Mouse (Mus musculus): ENCODE measurements at regions not wholly inside any gene's neighbourhood (a gene's known extent, or its start where the extent isn't known, plus 50 kb on each side); places are given as distances from the start of the nearest gene placed in this dataset.
A peak's percentile ranks its signal among the peaks of the same experiment; 100 is the strongest.

DNA sequence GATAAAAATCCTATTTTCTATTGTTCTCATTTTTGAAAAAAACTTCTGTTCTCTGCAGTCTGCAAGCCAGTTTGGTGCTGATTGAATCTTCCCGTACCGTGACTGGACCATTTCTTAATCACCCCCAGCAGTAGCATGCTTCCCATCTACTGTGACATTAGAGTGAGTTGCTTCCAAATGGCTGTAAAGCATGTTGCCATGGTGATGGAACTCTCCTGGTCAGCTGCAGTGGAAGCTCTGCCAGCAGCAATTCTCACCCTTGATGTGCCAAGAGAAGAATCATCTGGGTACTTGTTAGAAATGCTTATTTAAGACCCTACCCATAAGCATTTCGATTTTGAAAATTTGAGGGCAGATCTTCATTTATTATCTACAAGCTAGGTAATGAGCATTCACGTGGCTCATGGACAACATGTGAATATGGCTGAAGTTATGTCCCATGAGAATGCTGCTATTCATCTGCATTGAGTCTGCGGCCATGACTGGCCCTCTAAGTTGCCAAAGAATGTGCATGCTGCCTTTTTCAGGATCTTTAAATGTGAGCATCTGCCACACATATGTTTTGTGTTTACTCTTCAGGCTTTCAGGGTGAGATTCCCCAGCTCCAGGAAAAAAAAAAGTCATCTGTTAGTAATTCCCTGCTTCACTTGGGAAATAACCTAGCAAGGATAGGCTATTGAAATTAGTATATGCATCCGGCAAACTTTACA, 62.8 kb downstream of the H2al1n start:
- Histone ChIP-seq H3K4me3 (ENCODE audit: low read depth, low read length) (no peak overlapping the region), H3K36me3 (ENCODE audit: control insufficient read depth, insufficient read depth, low read length) (no peaks in the 10 kb centered on the region), H3K9ac (ENCODE audit: low read length) (no peak overlapping the region), H3K27me3 (ENCODE audit: control insufficient read depth, insufficient read depth, low read length) (no peaks in the 10 kb centered on the region), H3K4me2 (replicated peaks; ENCODE audit: low read depth) (no peak overlapping the region), H3K4me1 (replicated peaks; ENCODE audit: control insufficient read depth, insufficient read depth) (no peaks in the 10 kb centered on the region), H3K27ac (replicated peaks) (no peak overlapping the region), H3K9me3 (ENCODE audit: control insufficient read depth, low read length) (no peaks in the 10 kb centered on the region)
- DNase-seq (ENCODE audit: low spot score) (no peak), ATAC-seq (ENCODE audit: low FRiP score, low TSS enrichment) (no peak)
- TF ChIP-seq CTCF (IDR thresholded peaks at IDR 0.05; ENCODE audit: low read depth) = no peak
- no peak for TF ChIP-seq EP300 (optimal IDR thresholded peaks at IDR 0.05)
- WGBS = 61% methylated on average over 6 of the region's 6 CpGs

DNA sequence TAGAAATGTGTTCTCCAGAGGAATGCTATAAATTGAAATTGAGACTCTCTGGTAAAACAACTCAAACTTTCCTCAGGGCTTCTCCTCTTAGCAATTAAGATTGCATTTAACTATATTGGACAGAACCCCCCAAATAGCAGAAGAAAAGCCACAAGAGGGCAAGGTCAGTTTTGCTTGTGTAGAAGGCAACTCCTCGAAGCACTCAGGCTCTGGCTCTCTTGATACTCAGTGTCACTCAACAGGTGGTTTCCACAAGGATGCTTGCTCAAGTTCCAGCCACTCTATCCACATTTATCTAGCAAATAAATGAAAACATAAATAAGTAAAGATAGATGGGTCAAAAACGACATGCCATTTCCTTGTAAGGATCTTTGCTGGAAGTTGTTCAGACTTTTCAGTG, 68.4 kb downstream of the H2al1n start:
- H3K27me3 ChIP-seq (ENCODE audit: control insufficient read depth, insufficient read depth, low read length) = no peaks in the 10 kb centered on the region
- H3K4me2 ChIP-seq (replicated peaks; ENCODE audit: low read depth) = no peak overlapping the region
- DNase-seq (ENCODE audit: low spot score) = no peak
- no peaks in the 10 kb centered on the region for H3K36me3 ChIP-seq (ENCODE audit: control insufficient read depth, insufficient read depth, low read length)
- no peak overlapping the region for H3K27ac ChIP-seq (replicated peaks)
- 37% methylated on average over 2 of the region's 2 CpGs for WGBS
- H3K4me1 ChIP-seq (replicated peaks; ENCODE audit: control insufficient read depth, insufficient read depth) = no peaks in the 10 kb centered on the region
- H3K4me3 ChIP-seq (ENCODE audit: low read depth, low read length) = no peak overlapping the region
- no peak for ATAC-seq (ENCODE audit: low FRiP score, low TSS enrichment)
- no peak for TF ChIP-seq EP300 (optimal IDR thresholded peaks at IDR 0.05)
- no peak for TF ChIP-seq CTCF (IDR thresholded peaks at IDR 0.05; ENCODE audit: low read depth)
- H3K9ac ChIP-seq (ENCODE audit: low read length) = no peak overlapping the region
- no peaks in the 10 kb centered on the region for H3K9me3 ChIP-seq (ENCODE audit: control insufficient read depth, low read length)

- Histone ChIP-seq H3K4me3 (ENCODE audit: low read depth, low read length) (no peak overlapping the region), H3K9ac (ENCODE audit: low read length) (no peak overlapping the region), H3K4me1 (replicated peaks; ENCODE audit: control insufficient read depth, insufficient read depth) (no peaks in the 10 kb centered on the region), H3K27me3 (ENCODE audit: control insufficient read depth, insufficient read depth, low read length) (no peaks in the 10 kb centered on the region), H3K36me3 (ENCODE audit: control insufficient read depth, insufficient read depth, low read length) (no peaks in the 10 kb centered on the region), H3K27ac (replicated peaks) (no peak overlapping the region), H3K4me2 (replicated peaks; ENCODE audit: low read depth) (no peak overlapping the region), H3K9me3 (ENCODE audit: control insufficient read depth, low read length) (no peaks in the 10 kb centered on the region)
- ATAC-seq (ENCODE audit: low FRiP score, low TSS enrichment) = no peak
- DNase-seq (ENCODE audit: low spot score) = no peak
- no peak for TF ChIP-seq EP300 (optimal IDR thresholded peaks at IDR 0.05)
- no peak for TF ChIP-seq CTCF (IDR thresholded peaks at IDR 0.05; ENCODE audit: low read depth)
Measured at GRCm38 (mm10) chrX:14279736-14280135, 68.8 kb downstream of the H2al1n start.

- H3K27ac ChIP-seq (replicated peaks) = no peak overlapping the region
- no peaks in the 10 kb centered on the region for H3K9me3 ChIP-seq (ENCODE audit: control insufficient read depth, low read length)
- H3K4me1 ChIP-seq (replicated peaks; ENCODE audit: control insufficient read depth, insufficient read depth) = no peaks in the 10 kb centered on the region
- no peak overlapping the region for H3K4me2 ChIP-seq (replicated peaks; ENCODE audit: low read depth)
- DNase-seq (ENCODE audit: low spot score) (no peak), ATAC-seq (ENCODE audit: low FRiP score, low TSS enrichment) (no peak)
- 93% methylated on average over 6 of the region's 6 CpGs for WGBS
- no peak for TF ChIP-seq CTCF (IDR thresholded peaks at IDR 0.05; ENCODE audit: low read depth)
- no peak for TF ChIP-seq EP300 (optimal IDR thresholded peaks at IDR 0.05)
- no peak overlapping the region for H3K9ac ChIP-seq (ENCODE audit: low read length)
- H3K4me3 ChIP-seq (ENCODE audit: low read depth, low read length) = no peak overlapping the region
- H3K36me3 ChIP-seq (ENCODE audit: control insufficient read depth, insufficient read depth, low read length) = no peaks in the 10 kb centered on the region
- no peaks in the 10 kb centered on the region for H3K27me3 ChIP-seq (ENCODE audit: control insufficient read depth, insufficient read depth, low read length)
Measured at GRCm38 (mm10) chrX:14294890-14295289, 83.9 kb downstream of the H2al1n start.

DNA sequence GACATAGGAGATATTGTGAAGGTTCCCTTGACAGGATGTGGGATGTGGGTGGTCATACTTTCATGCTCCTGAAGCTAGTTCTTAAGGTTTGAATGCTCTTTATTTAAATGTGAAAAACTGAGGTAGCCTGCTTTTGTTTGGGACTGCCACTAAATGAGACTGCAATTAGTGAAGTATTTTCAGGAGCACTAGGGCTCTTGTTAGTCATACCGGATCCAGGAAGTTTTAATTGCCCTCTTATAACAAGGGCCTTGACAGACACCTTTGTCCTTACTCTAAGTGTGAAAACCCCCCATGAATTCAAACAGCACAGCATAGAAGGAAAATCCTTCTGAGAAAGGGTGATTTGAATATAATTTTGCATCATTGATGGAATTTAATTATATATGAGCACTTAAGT, 91.2 kb downstream of the H2al1n start:
- Histone ChIP-seq H3K27me3 (ENCODE audit: control insufficient read depth, insufficient read depth, low read length) (no peaks in the 10 kb centered on the region), H3K27ac (replicated peaks) (no peak overlapping the region), H3K4me2 (replicated peaks; ENCODE audit: low read depth) (no peak overlapping the region), H3K4me1 (replicated peaks; ENCODE audit: control insufficient read depth, insufficient read depth) (no peaks in the 10 kb centered on the region), H3K9me3 (ENCODE audit: control insufficient read depth, low read length) (no peaks in the 10 kb centered on the region), H3K9ac (ENCODE audit: low read length) (no peak overlapping the region), H3K36me3 (ENCODE audit: control insufficient read depth, insufficient read depth, low read length) (no peaks in the 10 kb centered on the region), H3K4me3 (ENCODE audit: low read depth, low read length) (no peak overlapping the region)
- no peak for DNase-seq (ENCODE audit: low spot score)
- TF ChIP-seq CTCF (IDR thresholded peaks at IDR 0.05; ENCODE audit: low read depth) (no peak), EP300 (optimal IDR thresholded peaks at IDR 0.05) (no peak)
- WGBS = 80% methylated on average over 1 of the region's 1 CpGs
- no peak for ATAC-seq (ENCODE audit: low FRiP score, low TSS enrichment)

DNA sequence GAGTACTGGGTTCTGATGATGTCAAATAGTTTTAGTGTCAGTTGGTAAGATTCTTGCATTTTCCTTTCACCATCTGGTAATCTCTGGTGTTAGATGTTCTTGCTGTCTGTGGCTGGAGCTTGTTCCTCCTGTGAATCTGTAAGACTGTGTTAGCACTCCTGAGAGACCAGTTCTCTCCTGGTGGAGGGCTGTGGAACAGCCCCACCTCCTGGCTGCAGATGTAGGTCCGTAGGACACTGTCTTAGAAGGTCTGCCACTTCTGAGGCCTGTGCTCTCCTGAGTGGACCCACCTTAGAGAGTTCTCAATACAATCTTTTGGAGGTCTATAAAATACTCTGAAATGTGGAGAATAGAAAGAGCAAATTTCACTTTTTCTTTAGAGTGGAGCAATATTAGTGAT, 101.8 kb downstream of the H2al1n start:
- Histone ChIP-seq H3K36me3 (ENCODE audit: control insufficient read depth, insufficient read depth, low read length) (no peaks in the 10 kb centered on the region), H3K4me2 (replicated peaks; ENCODE audit: low read depth) (no peak overlapping the region), H3K4me3 (ENCODE audit: low read depth, low read length) (no peak overlapping the region), H3K27ac (replicated peaks) (no peak overlapping the region), H3K9me3 (ENCODE audit: control insufficient read depth, low read length) (no peaks in the 10 kb centered on the region), H3K9ac (ENCODE audit: low read length) (no peak overlapping the region), H3K27me3 (ENCODE audit: control insufficient read depth, insufficient read depth, low read length) (no peaks in the 10 kb centered on the region), H3K4me1 (replicated peaks; ENCODE audit: control insufficient read depth, insufficient read depth) (no peaks in the 10 kb centered on the region)
- TF ChIP-seq EP300 (optimal IDR thresholded peaks at IDR 0.05) = no peak
- peak; percentile 51 for TF ChIP-seq CTCF (IDR thresholded peaks at IDR 0.05; ENCODE audit: low read depth)
- DNase-seq (ENCODE audit: low spot score) (peak; percentile 14), ATAC-seq (ENCODE audit: low FRiP score, low TSS enrichment) (no peak)
- WGBS = 44% methylated on average over 1 of the region's 1 CpGs

Measured in stomach, postnatal 0 days (tissue).